Comparison of ENCODE assay signal across 12 mouse cellular contexts in the genomic region with DNA sequence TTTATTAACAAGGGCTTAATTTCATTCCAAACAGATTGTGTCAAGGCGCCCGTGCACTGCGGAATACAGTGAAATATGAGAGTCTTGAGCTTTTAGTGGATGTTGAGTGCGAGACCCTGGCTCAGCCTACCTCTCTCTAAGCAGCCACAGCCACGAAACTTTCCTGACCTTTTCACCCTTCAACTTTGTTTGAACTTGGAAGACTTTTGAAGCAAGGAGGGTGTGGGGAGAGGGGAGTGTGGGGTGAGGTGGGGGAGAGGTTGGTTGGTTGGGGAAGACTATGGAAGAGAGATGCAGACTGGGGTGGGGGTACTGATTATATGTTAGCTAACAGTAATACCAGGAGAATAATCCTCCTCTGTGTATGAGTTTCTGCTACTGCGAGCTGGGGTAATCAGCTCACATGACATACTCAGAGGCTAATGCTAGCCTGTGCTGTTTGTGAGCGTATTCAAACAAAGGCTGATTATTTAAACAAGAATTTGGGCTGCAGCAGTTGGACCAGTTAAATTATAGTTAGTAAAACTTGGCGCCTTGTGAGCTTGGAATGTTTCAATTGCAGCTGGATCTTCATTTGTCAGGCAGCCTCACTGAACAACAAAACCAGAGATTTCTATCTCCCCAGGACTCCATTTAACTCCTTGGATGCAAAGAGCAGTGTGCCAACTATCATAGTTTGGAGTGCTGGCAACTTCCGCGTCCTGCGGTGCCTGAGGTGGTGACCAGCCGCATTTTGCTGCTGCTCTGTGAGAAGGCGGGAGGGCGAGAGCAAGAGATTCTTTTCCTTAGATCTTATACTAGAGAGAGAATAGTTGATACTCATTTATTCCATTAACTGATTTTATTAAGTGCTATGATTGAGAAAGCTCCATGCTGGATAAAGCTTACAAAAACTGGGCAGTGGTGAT.
DNase-seq lines count a peak whose midpoint lies in the region; ATAC-seq lines count a peak whose summit lies in the region.
"Had no signal": no experiment of that assay in that cellular context is flagged by ENCODE, and none has a peak within 500 bp of the region (broad histone marks: within the 10 kb centered on the region; RNA-seq: fewer than 3 reads in every experiment).

No protein-coding gene starts in this region.

- H3K4me2 ChIP-seq in kidney, embryonic 15.5 days = peak overlapping the region; percentile 8; the same call in 1 of the 2 replicates
- no peak overlapping the region for H3K4me2 ChIP-seq in embryonic facial prominence, embryonic 14.5 days (ENCODE audit: low read depth, low read length)
- no peak overlapping the region for H3K4me2 ChIP-seq in neural tube, embryonic 11.5 days (ENCODE audit: low read depth)
- H3K4me2 ChIP-seq: hindbrain, embryonic 12.5 days had no signal

- peaks cover 71% of the 10 kb centered on the region for H3K4me1 ChIP-seq in kidney, embryonic 15.5 days
- H3K4me1 ChIP-seq in embryonic facial prominence, embryonic 14.5 days (ENCODE audit: control insufficient read depth, insufficient read depth, low read length) = peaks cover 19% of the 10 kb centered on the region
- H3K4me1 ChIP-seq in neural tube, embryonic 11.5 days (ENCODE audit: control insufficient read depth, insufficient read depth, low read length) = peaks cover 25% of the 10 kb centered on the region

- peaks cover 55% of the 10 kb centered on the region for H3K27me3 ChIP-seq in kidney, embryonic 15.5 days
- H3K27me3 ChIP-seq in embryonic facial prominence, embryonic 14.5 days (replicated peaks; ENCODE audit: control insufficient read depth, insufficient read depth, low read length) = no peaks in the 10 kb centered on the region
- H3K27me3 ChIP-seq in neural tube, embryonic 11.5 days (ENCODE audit: control insufficient read depth, insufficient read depth, low read length) = no peaks in the 10 kb centered on the region

- H3K9me3 ChIP-seq in kidney, embryonic 15.5 days (replicated peaks) = no peaks in the 10 kb centered on the region
- no peaks in the 10 kb centered on the region for H3K9me3 ChIP-seq in embryonic facial prominence, embryonic 14.5 days (ENCODE audit: control insufficient read depth, low read length)
- H3K9me3 ChIP-seq in neural tube, embryonic 11.5 days (ENCODE audit: control insufficient read depth, low read length) = no peaks in the 10 kb centered on the region
- H3K9me3 ChIP-seq: hindbrain, embryonic 12.5 days had no signal

- H3K36me3 ChIP-seq in kidney, embryonic 15.5 days = no peaks in the 10 kb centered on the region
- no peaks in the 10 kb centered on the region for H3K36me3 ChIP-seq in embryonic facial prominence, embryonic 14.5 days (ENCODE audit: control insufficient read depth, insufficient read depth, low read length)
- H3K36me3 ChIP-seq in neural tube, embryonic 11.5 days (ENCODE audit: control insufficient read depth, insufficient read depth, low read length) = no peaks in the 10 kb centered on the region
- H3K36me3 ChIP-seq: hindbrain, embryonic 12.5 days had no signal

- H3K9ac ChIP-seq in kidney, embryonic 15.5 days = no peak overlapping the region
- no peak overlapping the region for H3K9ac ChIP-seq in embryonic facial prominence, embryonic 14.5 days (ENCODE audit: low read depth, low read length)
- H3K9ac ChIP-seq in neural tube, embryonic 11.5 days (ENCODE audit: low read length) = no peak overlapping the region
- H3K9ac ChIP-seq: hindbrain, embryonic 12.5 days; liver, embryonic 14.5 days had no signal

- 43% methylated on average over 14 of the region's 14 CpGs for WGBS in kidney, embryonic 15.5 days
- WGBS in embryonic facial prominence, embryonic 14.5 days = 41% methylated on average over 14 of the region's 14 CpGs
- WGBS in neural tube, embryonic 11.5 days = 38% methylated on average over 14 of the region's 14 CpGs

- DNase-seq in kidney, postnatal 10 days = no peak
- peak; percentile 82 for DNase-seq in embryo, embryonic 10 days (ENCODE audit: low spot score)
- peak; percentile 66 for DNase-seq in embryonic facial prominence, embryonic 14.5 days (ENCODE audit: low spot score)
- DNase-seq in neural tube, embryonic 11.5 days (ENCODE audit: low spot score) = peak; percentile 47
- no peak for DNase-seq in cerebellum, adult 11 months
- no peak for DNase-seq in cerebellum, postnatal 14 days
- DNase-seq: cerebellum, postnatal 10 days; thymus, postnatal 36 days had no signal

- no peak overlapping the region for H3K4me3 ChIP-seq in kidney, embryonic 15.5 days (replicated peaks)
- no peak overlapping the region for H3K4me3 ChIP-seq in embryonic facial prominence, embryonic 14.5 days (ENCODE audit: low read depth, low read length)
- H3K4me3 ChIP-seq in neural tube, embryonic 11.5 days (ENCODE audit: low read depth, low read length) = no peak overlapping the region
- H3K4me3 ChIP-seq: hindbrain, embryonic 12.5 days; myocyte had no signal

- peak; percentile 33; the same call in 1 of the 2 replicates for ATAC-seq in kidney, embryonic 15.5 days (replicated peaks; ENCODE audit: low FRiP score)
- ATAC-seq in embryonic facial prominence, embryonic 14.5 days (ENCODE audit: low read depth) = peak; percentile 82
- ATAC-seq in neural tube, embryonic 11.5 days (ENCODE audit: insufficient read depth, low FRiP score, low TSS enrichment) = no peak; the same call in 1 of the 2 replicates

- peak overlapping the region; percentile 85 for H3K27ac ChIP-seq in kidney, embryonic 15.5 days
- 0 out of 2 replicates have a peak overlapping the region, but pooled peaks have one; percentile 23 for H3K27ac ChIP-seq in embryonic facial prominence, embryonic 14.5 days (replicated peaks; ENCODE audit: low read depth, low read length)
- peak overlapping the region; percentile 28; the same call in 1 of the 2 replicates for H3K27ac ChIP-seq in neural tube, embryonic 11.5 days (ENCODE audit: low read depth, low read length)
- H3K27ac ChIP-seq: hindbrain, embryonic 12.5 days; liver, embryonic 14.5 days had no signal

Comparison
In these comparisons a context has a peak if more than half of its experiments do, and no peak if none do; other contexts are left out.
1. H3K27ac ChIP-seq: peak in every context shown above with its lines; median percentile 85 in kidney, embryonic 15.5 days; 28 in neural tube, embryonic 11.5 days; 23 in embryonic facial prominence, embryonic 14.5 days.
2. DNase-seq: peak in embryo, embryonic 10 days (single experiment), embryonic facial prominence, embryonic 14.5 days (single experiment) and neural tube, embryonic 11.5 days (single experiment); none in kidney, postnatal 10 days (single experiment), cerebellum, adult 11 months (single experiment) and cerebellum, postnatal 14 days (0 of 2).